Mouse (Mus musculus) hindbrain, embryonic 15.5 days (tissue): ENCODE data around the gene Pde4d. TPM values are rescaled to one million over a fixed set of nuclear protein-coding genes. Genes with fewer than 3 reads are reported as not detected.

ENCODE experiments used
- ATAC-seq: fragments of 200-750 bp; cut with Nextera tagmentation; 2 replicates; pipeline ENCODE4 v1.8.0; 2017; ENCODE audit warnings: low read depth, moderate number of reproducible peaks, moderate TSS enrichment; ENCODE audit not compliant: low FRiP score
- H3K27ac ChIP-seq: fragments of 300-500 bp; sonication (generic); replicated peaks from 2 replicates; pipeline ENCODE4 v1.5.1; 2015; ENCODE audit warnings: mild to moderate bottlenecking, inconsistent platforms
- H3K27me3 ChIP-seq: fragments of 300-500 bp; sonication (generic); 2 replicates; pipeline ENCODE4 v1.6.1; 2015; ENCODE audit warnings: control low read depth, inconsistent platforms
- H3K36me3 ChIP-seq: fragments of 300-500 bp; sonication (generic); 2 replicates; pipeline ENCODE4 v1.6.1; 2015; ENCODE audit warnings: control low read depth, inconsistent platforms
- H3K4me1 ChIP-seq: fragments of 300-500 bp; sonication (generic); replicated peaks from 2 replicates; pipeline ENCODE4 v1.6.1; 2015; ENCODE audit warnings: control low read depth, inconsistent platforms
- H3K4me2 ChIP-seq: fragments of 300-500 bp; sonication (generic); 2 replicates; pipeline ENCODE4 v1.6.1; 2015; ENCODE audit warnings: moderate library complexity, mild to moderate bottlenecking, inconsistent platforms
- H3K4me3 ChIP-seq: fragments of 300-500 bp; sonication (generic); 2 replicates; pipeline ENCODE4 v1.5.1; 2015; ENCODE audit warnings: mild to moderate bottlenecking, inconsistent platforms
- H3K9ac ChIP-seq: fragments of 300-500 bp; sonication (generic); 2 replicates; pipeline ENCODE4 v1.6.1; 2015; ENCODE audit warnings: inconsistent platforms
- H3K9me3 ChIP-seq: fragments of 300-500 bp; sonication (generic); 2 replicates; pipeline ENCODE4 v1.6.1; 2016; ENCODE audit warnings: control low read depth, inconsistent platforms
- WGBS: fragments of 180-500 bp; shearing (Covaris S2); methylation state at CpG from one replicate; pipeline ENCODE4 v1.1.7; 2015; 5-methylcytosine and 5-hydroxymethylcytosine counted together
- polyA plus RNA-seq: library from polyadenylated mRNA; unstranded; fragments of >200 nt; fragmentation: Nextera tagmentation; extraction: Ambion mirVana; gene quantifications from 2 replicates; pipeline ENCODE4 v1.2.1, GENCODE M21; 2015

The Pde4d gene
- polyA plus RNA-seq, 1 experiment from 2014 or later, result 19.4 TPM

GRCm38 (mm10) chr13:109707154-109707553 lies 1257.4 kb downstream of the Pde4d start:
- no peak overlapping the region for H3K9ac ChIP-seq
- no peaks in the 10 kb centered on the region for H3K27me3 ChIP-seq
- no peak overlapping the region for H3K4me2 ChIP-seq
- H3K9me3 ChIP-seq, result no peaks in the 10 kb centered on the region
- whole genome bisulfite sequencing, result 71% methylated on average over 4 of the region's 4 CpGs
- ATAC-seq, result no peak
- no peak overlapping the region for H3K27ac ChIP-seq
- H3K36me3 ChIP-seq, result no peaks in the 10 kb centered on the region
- no peak overlapping the region for H3K4me3 ChIP-seq
- H3K4me1 ChIP-seq, result peaks cover 6% of the 10 kb centered on the region; the same call in 1 of the 2 replicates

- Histone ChIP-seq H3K4me1 (peaks cover 6% of the 10 kb centered on the region; the same call in 1 of the 2 replicates), H3K9ac (no peak overlapping the region), H3K27me3 (no peaks in the 10 kb centered on the region), H3K9me3 (no peaks in the 10 kb centered on the region), H3K4me3 (no peak overlapping the region), H3K4me2 (no peak overlapping the region), H3K36me3 (no peaks in the 10 kb centered on the region), H3K27ac (no peak overlapping the region)
- WGBS, result 69% methylated on average over 2 of the region's 2 CpGs
- no peak for ATAC-seq
Observed at GRCm38 (mm10) chr13:109708326-109708725, 1258.6 kb downstream of the Pde4d start.

GRCm38 (mm10) chr13:109714581-109714980 lies 1264.8 kb downstream of the Pde4d start:
- no peak overlapping the region for H3K4me3 ChIP-seq
- H3K36me3 ChIP-seq, result no peaks in the 10 kb centered on the region
- H3K4me2 ChIP-seq, result no peak overlapping the region
- 94% methylated on average over 2 of the region's 2 CpGs for WGBS
- no peaks in the 10 kb centered on the region for H3K4me1 ChIP-seq
- H3K27me3 ChIP-seq, result no peaks in the 10 kb centered on the region
- no peak for ATAC-seq
- no peak overlapping the region for H3K27ac ChIP-seq
- no peak overlapping the region for H3K9ac ChIP-seq
- H3K9me3 ChIP-seq, result no peaks in the 10 kb centered on the region

GRCm38 (mm10) chr13:109715321-109715720 lies 1265.6 kb downstream of the Pde4d start:
- no peaks in the 10 kb centered on the region for H3K9me3 ChIP-seq
- no peak for ATAC-seq
- no peak overlapping the region for H3K27ac ChIP-seq
- no peaks in the 10 kb centered on the region for H3K36me3 ChIP-seq
- H3K9ac ChIP-seq, result no peak overlapping the region
- no peak overlapping the region for H3K4me3 ChIP-seq
- no peaks in the 10 kb centered on the region for H3K27me3 ChIP-seq
- no peaks in the 10 kb centered on the region for H3K4me1 ChIP-seq
- H3K4me2 ChIP-seq, result no peak overlapping the region
- 67% methylated on average over 1 of the region's 1 CpGs for WGBS

GRCm38 (mm10) chr13:109720127-109720713 lies 1270.5 kb downstream of the Pde4d start:
- Histone ChIP-seq H3K9me3 (no peaks in the 10 kb centered on the region), H3K4me2 (no peak overlapping the region), H3K27ac (no peak overlapping the region), H3K4me1 (0 out of 2 replicates have a peak, but pooled peaks cover 4% of the 10 kb centered on the region), H3K9ac (no peak overlapping the region), H3K27me3 (no peaks in the 10 kb centered on the region), H3K36me3 (no peaks in the 10 kb centered on the region), H3K4me3 (no peak overlapping the region)
- ATAC-seq, result no peak
- 91% methylated on average over 2 of the region's 2 CpGs for WGBS

GRCm38 (mm10) chr13:109722237-109723119 lies 1272.7 kb downstream of the Pde4d start:
- Histone ChIP-seq H3K36me3 (no peaks in the 10 kb centered on the region), H3K27me3 (no peaks in the 10 kb centered on the region), H3K27ac (no peak overlapping the region), H3K4me1 (0 out of 2 replicates have a peak, but pooled peaks cover 7% of the 10 kb centered on the region), H3K9ac (no peak overlapping the region), H3K4me3 (no peak overlapping the region), H3K9me3 (no peaks in the 10 kb centered on the region), H3K4me2 (no peak overlapping the region)
- no peak for ATAC-seq
- 90% methylated on average over 6 of the region's 6 CpGs for WGBS

- ATAC-seq, result no peak
- Histone ChIP-seq H3K9ac (no peak overlapping the region), H3K27me3 (no peaks in the 10 kb centered on the region)
Observed at GRCm38 (mm10) chr13:109727346-109727745, 1277.6 kb downstream of the Pde4d start.

GRCm38 (mm10) chr13:109729612-109730011 lies 1279.9 kb downstream of the Pde4d start:
- H3K27me3 ChIP-seq, result no peaks in the 10 kb centered on the region
- H3K4me1 ChIP-seq, result 0 out of 2 replicates have a peak, but pooled peaks cover 3% of the 10 kb centered on the region
- H3K4me3 ChIP-seq, result no peak overlapping the region
- H3K27ac ChIP-seq, result no peak overlapping the region
- no peak overlapping the region for H3K9ac ChIP-seq
- WGBS, result 91% methylated on average over 4 of the region's 4 CpGs
- H3K9me3 ChIP-seq, result no peaks in the 10 kb centered on the region
- no peak for ATAC-seq
- no peak overlapping the region for H3K4me2 ChIP-seq
- H3K36me3 ChIP-seq, result no peaks in the 10 kb centered on the region

More at GRCm38 (mm10) chr13:109727346-109727745, 1277.6 kb downstream of the Pde4d start:
- Histone ChIP-seq H3K27ac (no peak overlapping the region), H3K4me1 (0 out of 2 replicates have a peak, but pooled peaks cover 3% of the 10 kb centered on the region), H3K36me3 (no peaks in the 10 kb centered on the region), H3K9me3 (no peaks in the 10 kb centered on the region), H3K4me2 (no peak overlapping the region), H3K4me3 (no peak overlapping the region)
- WGBS, result 77% methylated on average over 5 of the region's 5 CpGs

- Histone ChIP-seq H3K9ac (no peak overlapping the region), H3K4me2 (no peak overlapping the region), H3K9me3 (no peaks in the 10 kb centered on the region), H3K4me3 (no peak overlapping the region), H3K27me3 (no peaks in the 10 kb centered on the region), H3K27ac (no peak overlapping the region), H3K36me3 (no peaks in the 10 kb centered on the region), H3K4me1 (peaks cover 4% of the 10 kb centered on the region; the same call in 1 of the 2 replicates)
- ATAC-seq, result no peak
- 87% methylated on average over 5 of the region's 5 CpGs for WGBS
Observed at GRCm38 (mm10) chr13:109732655-109733376, 1283.1 kb downstream of the Pde4d start.

GRCm38 (mm10) chr13:109736290-109737078 lies 1286.7 kb downstream of the Pde4d start:
- ATAC-seq, result no peak
- Histone ChIP-seq H3K36me3 (no peaks in the 10 kb centered on the region), H3K4me3 (no peak overlapping the region), H3K27ac (no peak overlapping the region), H3K4me1 (peaks cover 4% of the 10 kb centered on the region; the same call in 1 of the 2 replicates), H3K9ac (no peak overlapping the region), H3K27me3 (no peaks in the 10 kb centered on the region), H3K9me3 (no peaks in the 10 kb centered on the region), H3K4me2 (no peak overlapping the region)
- 40% methylated on average over 8 of the region's 8 CpGs for whole genome bisulfite sequencing

- Histone ChIP-seq H3K36me3 (no peaks in the 10 kb centered on the region), H3K4me1 (0 out of 2 replicates have a peak, but pooled peaks cover 5% of the 10 kb centered on the region), H3K4me2 (no peak overlapping the region), H3K27me3 (no peaks in the 10 kb centered on the region), H3K4me3 (no peak overlapping the region), H3K27ac (no peak overlapping the region), H3K9ac (no peak overlapping the region), H3K9me3 (no peaks in the 10 kb centered on the region)
- ATAC-seq, result no peak
Observed at GRCm38 (mm10) chr13:109746492-109746891, 1296.7 kb downstream of the Pde4d start.
